19 mouse cellular contexts compared by ENCODE assay signal in the genomic region with DNA sequence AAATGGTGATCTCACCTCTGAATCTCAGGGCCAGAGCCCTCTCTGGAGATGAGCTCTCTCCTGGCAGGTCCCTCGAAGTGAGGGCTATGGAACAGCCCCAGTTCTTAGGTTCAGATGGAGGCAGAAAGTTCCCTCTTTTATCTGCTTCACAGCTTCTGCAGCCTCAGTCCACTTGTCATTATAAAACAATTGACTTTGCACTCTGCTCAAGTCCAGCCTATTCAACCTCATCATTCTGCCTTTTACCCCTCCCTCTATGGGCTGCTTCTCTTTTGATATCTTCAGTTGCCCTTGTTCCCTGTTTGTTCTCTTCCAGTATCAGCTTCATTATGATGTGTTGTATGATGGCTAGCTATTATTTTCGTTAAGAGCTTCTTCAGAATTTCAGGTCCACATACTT.
"Had no signal": no experiment of that assay in that cellular context is flagged by ENCODE, and none has a peak within 500 bp of the region (broad histone marks: within the 10 kb centered on the region; RNA-seq: fewer than 3 reads in every experiment).

No protein-coding gene starts in this region.

- H3K36me3 ChIP-seq: midbrain, embryonic 10.5 days; midbrain, embryonic 12.5 days; neural tube, embryonic 13.5 days; neural tube, embryonic 15.5 days had no signal

- H3K9ac ChIP-seq: lung, embryonic 14.5 days; midbrain, embryonic 12.5 days; neural tube, embryonic 13.5 days; neural tube, embryonic 15.5 days had no signal

- H3K4me3 ChIP-seq: midbrain, embryonic 10.5 days; midbrain, embryonic 12.5 days; myocyte; neural tube, embryonic 13.5 days; neural tube, embryonic 15.5 days had no signal

- H3K27ac ChIP-seq: midbrain, embryonic 10.5 days; midbrain, embryonic 12.5 days; neural tube, embryonic 13.5 days; neural tube, embryonic 15.5 days had no signal

- DNase-seq: lung, adult 18-20 months; lung, embryonic 14.5 days; lung, postnatal 10 days; lung, postnatal 4 days; midbrain, embryonic 14.5 days; retina, postnatal 1 day; right cerebral cortex, adult 18-20 months; right cerebral cortex, postnatal 25 days; right cerebral cortex, postnatal 4 days; spleen, adult 18-20 months; thymus, adult 18-20 months; thymus, postnatal 14 days; thymus, postnatal 36 days had no signal

- H3K4me2 ChIP-seq: lung, embryonic 14.5 days; midbrain, embryonic 12.5 days; neural tube, embryonic 13.5 days; neural tube, embryonic 15.5 days had no signal

- H3K9me3 ChIP-seq: midbrain, embryonic 12.5 days; neural tube, embryonic 13.5 days; neural tube, embryonic 15.5 days had no signal

- H3K27me3 ChIP-seq: midbrain, embryonic 12.5 days; neural tube, embryonic 13.5 days; neural tube, embryonic 15.5 days had no signal

- H3K4me1 ChIP-seq: midbrain, embryonic 10.5 days; midbrain, embryonic 12.5 days; neural tube, embryonic 13.5 days; neural tube, embryonic 15.5 days had no signal

- ATAC-seq: midbrain, embryonic 16.5 days had no signal
